Mouse (Mus musculus) lung, adult 2 months (tissue): ENCODE measurements around the gene Prph.

Source experiments
- CTCF ChIP-seq: fragments of 200-500 bp; IDR thresholded peaks from 2 replicates; pipeline ENCODE4 v1.5.1; 2011; ENCODE audit warnings: mild to moderate bottlenecking, low read length, control low read depth; ENCODE audit not compliant: insufficient read depth
- POLR2A ChIP-seq: fragments of 200-500 bp; IDR thresholded peaks from 2 replicates; pipeline ENCODE4 v1.6.1; 2011; ENCODE audit warnings: low read depth, mild to moderate bottlenecking, control low read depth, low read length, borderline replicate concordance; ENCODE audit errors: extremely low read depth

DNA sequence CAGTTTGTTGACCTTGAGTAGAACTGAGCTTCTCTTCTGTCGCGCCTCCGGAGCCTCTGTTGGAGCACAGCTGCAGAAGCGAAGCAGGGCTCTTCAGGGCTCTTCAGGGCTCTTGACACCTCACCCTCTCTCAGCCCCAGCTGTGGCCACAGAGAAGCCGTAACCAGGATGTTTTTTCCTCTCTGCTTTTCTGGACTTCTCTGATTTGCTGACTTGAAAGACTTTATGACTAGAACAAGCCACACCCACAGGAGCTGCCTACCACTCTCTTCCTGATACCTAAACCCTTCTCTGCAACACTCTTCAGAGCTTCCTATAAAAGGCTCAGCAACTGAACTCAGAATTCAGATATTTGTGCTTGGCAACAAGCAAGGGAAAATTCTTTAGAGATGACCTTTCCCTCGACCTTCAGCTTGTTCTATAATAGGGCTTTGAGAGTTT, 46.2 kb upstream of the Prph start:
- no peak for TF ChIP-seq POLR2A
- no peak for TF ChIP-seq CTCF
